Mouse (Mus musculus) mesoderm, embryonic 11.5 days (tissue): ENCODE data around the gene Plxdc2.
A peak's percentile ranks its signal among the peaks of the same experiment; 100 is the strongest.

Experiments
- DNase-seq: peaks from one replicate; pipeline ENCODE4 v3.0.0-alpha.2; 2012; ENCODE audit warnings: low read depth, low spot score

Plxdc2 gene

DNA sequence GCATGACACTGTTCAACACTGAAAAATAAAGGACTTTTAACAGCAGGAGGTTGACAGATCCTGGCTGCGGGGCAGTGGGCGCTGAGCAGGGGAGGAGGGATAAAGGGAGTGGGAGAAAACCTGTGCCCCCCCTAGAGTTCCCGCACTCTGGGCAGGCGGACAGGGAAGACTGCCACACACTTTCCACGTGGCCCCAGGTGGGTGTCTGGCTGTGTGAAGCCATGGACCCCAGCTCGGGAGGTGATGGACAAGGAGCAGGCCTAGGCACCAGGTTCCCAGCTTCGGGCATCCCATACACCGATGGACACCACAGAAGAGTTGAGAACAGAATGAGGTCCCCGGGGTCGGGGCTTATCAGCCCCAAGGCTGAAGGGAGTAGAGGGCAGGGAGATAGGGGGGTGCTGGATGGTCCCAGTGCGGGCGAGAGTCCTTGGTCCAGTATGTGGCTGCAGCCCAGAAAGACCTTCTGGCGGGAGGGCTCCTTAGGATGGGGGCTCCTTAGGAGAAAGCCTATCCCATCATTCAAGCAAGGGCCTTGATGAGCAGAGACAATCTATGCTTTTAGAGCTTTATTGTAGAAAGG lies 215.2 kb downstream of the Plxdc2 start:
- no peak for DNase-seq

DNA sequence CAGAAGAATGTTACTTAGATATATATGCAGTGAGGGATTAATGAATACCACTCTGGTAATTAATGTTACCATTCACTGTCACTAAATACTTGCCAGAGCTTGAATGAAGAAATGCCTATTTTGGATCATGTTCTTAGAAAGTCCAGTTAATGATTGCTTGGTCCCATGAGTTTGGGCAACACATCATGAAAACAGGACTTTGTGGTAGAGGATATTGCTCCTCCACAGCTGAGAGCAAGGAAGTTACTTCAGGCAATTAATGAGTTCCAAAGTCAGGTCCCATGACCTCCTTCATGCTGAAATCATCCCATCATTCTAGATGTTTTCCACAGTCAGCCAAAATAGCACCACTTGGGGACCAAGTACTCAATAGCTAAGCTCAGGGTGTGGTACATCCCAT lies 220.5 kb downstream of the Plxdc2 start:
- DNase-seq: no peak

DNA sequence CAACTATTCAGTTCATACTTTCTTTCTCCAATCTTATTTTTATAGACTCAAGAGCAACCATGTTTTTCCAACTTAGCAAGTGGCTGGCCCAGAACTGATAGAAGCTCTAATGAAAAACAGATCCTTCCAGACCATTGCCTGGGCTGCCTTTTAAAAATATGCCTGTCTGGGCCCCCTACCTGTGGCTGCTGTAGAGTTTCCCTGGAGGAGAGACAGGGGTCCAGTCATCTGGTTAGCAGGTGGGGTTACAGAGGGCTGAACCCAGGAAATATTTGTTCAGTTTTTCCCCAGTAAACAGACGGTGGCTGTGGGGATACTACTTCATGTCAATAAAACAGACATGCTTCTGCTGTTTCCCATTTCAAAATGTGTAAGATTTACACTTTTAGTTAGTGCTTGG lies 222.0 kb downstream of the Plxdc2 start:
- DNase-seq: peak; percentile 41

DNA sequence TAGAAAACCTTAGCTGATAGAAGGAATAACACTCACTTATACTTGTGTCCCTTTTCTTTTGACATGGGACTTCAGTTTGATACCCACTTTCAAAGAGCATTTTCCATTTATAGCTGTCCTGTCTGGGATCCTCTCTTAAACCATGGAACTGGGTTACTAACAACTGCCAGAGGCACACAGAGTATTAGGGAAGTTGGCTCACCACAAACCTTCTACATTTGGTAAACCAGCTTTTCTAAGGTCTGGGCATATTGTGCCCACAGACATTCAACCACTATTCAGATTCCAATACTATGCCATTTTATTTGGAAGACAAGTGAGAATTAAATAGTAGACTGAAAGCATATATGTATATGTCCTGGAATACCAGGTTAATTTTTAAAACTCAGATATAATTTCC lies 232.4 kb downstream of the Plxdc2 start:
- no peak for DNase-seq

DNA sequence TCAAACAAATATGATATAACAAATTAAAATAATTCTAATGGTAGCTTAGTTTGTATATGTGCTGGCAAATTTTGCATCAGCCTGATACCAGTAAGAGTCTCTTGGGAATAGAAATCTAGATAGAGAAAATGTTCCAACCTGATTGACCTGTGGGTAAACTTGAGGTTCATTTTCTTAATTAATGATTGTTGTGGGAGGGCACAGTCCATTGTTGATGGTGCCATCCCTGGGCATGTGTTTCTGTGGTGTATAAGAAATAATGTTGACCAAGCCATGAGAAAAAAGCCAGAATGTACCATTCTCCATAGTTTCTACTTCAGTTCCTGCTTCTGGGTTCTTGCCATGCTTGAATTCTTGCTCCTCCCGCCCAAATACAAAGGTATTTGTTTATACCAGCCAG lies 239.3 kb downstream of the Plxdc2 start:
- no peak for DNase-seq

DNA sequence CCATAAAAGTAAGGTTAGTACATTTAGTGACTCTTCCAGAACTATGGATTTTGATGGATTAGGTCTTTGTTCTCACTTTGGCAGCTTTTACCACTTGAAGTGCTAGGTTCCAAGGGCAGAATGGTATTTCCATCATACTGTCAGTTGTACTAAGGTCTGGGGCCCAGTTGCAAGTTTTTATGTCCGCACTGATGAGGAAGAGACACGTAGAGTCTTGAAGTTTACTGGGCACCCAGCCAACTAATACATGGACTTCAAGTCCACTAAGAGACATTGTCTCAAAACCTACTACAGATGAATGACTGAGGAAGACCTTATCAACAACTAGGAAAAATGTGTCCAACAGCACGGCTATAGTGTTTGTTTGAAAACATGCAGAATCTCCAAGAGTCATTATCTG lies 242.1 kb downstream of the Plxdc2 start:
- DNase-seq: no peak

DNA sequence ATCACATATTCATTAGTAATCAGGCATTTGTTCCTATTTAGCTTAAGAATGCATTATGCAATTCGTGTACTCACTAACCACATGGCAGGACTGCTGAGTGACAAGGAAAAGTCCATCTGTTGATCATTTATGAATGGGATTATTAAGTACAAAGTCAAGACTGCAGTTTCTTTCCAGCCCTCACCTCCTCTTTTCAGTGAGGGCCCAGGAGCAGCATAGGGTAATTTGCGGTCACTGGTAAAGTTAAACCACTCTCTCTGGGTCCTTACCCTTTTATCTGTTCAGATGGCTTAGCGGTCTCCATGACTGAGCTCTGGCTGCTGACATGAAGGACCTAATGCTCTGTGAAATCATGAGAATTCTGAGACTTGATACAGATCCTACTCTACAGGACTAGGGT lies 248.2 kb downstream of the Plxdc2 start:
- no peak for DNase-seq

DNA sequence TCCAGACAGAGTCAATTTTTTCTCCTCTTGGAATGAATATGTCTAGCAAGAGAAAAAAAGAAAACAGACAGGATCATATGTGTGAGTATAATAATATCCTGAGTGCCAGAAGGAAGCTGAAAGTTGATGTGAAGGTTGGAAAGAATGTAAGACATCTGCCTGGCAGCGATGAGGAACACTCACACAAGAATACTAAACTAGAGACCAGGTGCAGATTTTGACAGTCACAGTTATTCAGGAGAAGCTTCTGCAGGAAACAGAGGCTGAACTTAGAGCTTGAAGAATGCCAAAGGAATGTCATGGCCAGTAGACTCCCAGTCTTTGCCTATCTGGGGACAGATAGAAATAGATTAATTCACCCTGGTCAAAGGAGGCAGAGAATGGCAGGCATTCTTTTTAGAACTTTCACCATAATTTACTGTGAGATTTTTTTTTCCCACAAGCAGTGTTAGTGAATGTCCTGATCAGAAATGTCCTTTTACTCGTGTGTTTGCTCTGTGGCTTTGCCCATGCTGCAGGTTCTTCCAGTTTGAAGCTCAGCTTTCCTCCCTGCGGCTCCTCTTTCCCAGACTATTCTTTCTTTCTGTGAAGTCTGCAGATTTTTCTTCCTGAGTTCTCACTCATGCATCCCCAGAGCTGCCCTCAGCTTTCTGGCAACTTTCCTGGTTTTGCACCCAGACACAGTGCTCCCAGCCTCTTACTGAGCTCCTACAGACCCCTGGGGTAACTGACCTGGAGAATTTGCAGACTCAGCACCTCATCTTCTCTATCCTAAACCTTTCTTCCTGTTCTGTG lies 251.9 kb downstream of the Plxdc2 start:
- DNase-seq: peak; percentile 43

DNA sequence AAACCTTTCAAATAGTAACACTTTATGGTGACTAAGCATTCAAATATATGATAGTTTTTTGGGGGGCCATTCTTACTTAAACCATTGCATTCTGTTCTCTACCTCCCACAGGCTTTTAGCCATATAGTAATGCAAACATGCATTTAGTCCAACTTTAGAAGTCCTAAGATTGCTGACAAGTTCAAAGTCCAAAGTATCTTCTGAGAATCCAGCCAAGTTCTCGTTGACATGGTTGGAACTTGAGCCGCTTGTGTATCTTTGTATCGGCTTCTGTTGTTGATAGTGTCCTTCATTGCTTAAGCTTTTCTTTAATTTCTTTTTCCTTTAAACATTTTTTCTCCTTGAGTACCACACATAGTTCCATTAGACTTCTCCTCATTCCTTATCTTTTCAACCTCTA lies 286.0 kb downstream of the Plxdc2 start:
- DNase-seq: no peak

DNA sequence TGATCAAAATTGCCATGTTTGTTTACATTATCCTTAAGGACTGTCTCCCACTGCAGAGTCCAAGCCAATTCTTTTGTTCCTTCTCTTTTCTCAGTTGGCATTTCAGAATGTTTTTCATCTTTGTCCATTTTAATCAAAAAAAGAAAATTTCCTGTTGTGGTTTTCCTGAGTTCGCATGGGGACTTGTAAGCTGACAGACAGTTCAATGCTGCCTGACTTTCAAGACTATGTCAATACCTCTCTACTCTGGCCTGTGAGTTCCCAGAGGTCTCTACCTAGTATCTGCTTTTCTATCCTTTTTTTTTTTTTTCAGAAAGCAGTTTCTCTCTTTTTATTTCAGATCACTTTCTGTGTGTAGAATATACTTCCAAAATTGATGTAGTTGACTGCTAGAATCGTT lies 295.6 kb downstream of the Plxdc2 start:
- no peak for DNase-seq

DNA sequence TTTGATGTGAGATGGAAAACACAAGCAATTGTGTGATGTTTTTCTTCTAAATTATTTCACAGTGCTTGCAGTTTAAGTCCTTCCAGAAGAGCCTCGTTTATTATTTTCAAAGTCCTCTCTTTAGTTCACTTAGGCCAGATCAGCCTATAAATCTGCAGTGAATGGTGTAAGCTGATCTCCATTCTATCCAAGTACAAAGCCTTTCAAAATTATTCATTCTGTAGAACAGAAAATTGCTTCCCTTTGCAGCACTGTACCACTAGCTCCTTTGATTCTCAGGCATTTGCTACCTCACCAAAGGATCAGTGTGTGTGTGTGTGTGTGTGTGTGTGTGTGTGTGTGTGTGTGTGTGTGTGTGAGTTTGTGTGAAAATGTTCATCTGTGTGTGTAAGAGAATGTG lies 308.4 kb downstream of the Plxdc2 start:
- peak; percentile 29 for DNase-seq

DNA sequence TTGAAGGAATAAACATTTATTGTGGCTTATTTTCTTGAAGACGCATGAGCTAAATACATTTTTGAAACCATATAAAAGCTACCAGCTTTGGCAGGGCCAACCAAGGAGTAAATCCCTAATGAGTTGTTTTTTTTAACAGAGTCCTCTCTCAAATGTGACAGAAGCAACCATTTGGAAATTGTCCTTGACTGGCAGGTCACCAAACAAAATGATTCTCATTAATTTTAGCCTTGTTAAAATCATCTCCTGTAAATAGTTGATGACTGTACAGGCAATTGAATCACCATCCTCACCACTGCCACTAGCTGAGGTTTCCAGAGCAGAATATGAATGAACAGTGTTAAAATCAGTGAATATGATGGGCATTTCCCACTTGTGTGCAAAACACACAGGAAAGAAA lies 312.3 kb downstream of the Plxdc2 start:
- no peak for DNase-seq

DNA sequence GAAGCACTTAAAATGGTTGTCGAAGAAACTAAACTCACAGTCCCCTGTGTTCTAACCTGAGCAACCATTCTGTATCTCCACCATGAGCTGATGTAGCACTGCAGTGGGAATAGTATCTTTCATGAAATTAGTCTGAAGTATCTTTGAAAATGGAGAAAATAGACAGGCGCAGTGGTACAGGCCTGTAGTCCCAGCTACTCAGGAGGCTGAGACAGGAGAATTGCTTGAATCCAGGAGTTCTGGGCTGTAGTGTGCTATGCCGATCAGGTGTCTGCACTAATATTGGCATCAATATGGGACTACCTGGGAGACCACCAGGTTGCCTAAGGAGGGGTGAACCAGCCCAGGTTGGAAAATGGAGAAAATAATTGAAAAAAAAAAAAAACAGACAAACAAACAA lies 326.8 kb downstream of the Plxdc2 start:
- no peak for DNase-seq

DNA sequence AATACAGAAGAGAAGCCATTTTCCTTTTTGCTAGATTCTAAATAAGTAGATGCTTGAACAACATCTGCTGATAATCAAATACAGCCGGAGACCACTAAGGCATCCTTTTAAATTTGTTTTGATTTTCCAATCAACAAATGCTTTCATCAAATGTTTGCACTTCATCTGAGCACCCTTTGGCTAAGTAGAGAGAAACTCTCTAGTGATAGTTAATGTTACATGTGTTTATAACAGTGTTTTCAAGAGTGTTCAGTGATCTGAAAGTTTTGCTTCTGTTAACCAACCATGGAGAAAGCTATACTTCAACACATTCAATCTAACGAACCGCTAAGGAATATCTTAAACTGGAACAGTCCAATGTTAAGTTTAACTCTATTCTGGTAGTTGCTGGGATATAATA lies 327.6 kb downstream of the Plxdc2 start:
- DNase-seq: no peak

DNA sequence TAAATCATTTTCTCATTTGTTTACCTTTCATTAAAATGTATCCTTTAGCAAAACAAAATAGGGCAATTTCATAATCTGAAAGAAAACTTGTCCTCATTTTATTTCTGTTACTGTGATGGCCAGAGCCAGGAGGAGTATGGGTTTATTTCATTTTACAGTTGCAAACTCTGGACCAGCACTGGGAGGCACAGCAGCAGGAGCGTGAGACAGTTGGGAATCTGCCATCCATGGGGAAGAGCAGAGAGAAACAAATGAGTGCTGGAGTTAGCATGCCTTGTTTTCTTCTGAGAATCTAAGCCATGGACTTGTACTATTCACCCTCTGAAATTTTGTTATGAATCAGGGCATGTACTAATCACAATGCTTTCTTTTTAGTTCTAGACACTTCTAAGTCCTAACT lies 328.4 kb downstream of the Plxdc2 start:
- DNase-seq: no peak

DNA sequence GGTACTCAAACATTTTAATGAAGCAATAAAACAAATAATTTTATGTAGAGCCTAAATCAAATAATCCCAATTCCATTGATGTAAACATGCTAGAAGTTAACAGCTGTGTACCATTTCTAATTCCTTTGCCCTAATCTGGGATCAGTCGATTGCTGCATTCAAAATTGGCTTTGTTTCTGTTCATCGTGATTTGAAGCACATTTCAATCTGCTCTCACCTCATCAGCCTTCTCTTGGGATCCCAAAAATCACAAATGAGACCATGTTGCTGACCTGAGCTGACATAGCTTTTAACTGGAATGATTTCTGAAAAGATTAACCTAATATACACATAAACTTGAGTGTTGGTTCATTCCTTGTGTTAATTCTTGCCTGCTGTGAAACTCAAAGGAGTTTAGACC lies 340.3 kb downstream of the Plxdc2 start:
- DNase-seq: no peak

DNA sequence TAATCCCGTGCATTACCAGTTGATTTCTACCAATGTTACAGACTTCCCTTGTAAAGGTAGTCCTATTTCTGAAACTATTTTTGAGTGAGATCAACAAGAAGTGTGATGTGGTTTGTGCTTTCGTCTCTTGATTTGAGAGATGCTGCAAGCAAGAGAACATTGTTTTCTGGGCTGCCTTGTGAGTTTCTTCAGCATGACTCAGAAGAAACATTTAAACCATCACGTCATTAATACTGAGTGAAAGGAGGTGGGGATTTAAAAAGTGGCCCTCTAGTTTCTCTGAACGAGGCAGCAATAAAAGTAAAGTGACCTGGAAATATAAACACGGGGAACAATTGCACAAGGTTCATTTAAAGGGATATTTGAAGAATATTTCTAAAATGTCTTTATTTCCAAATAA lies 341.1 kb downstream of the Plxdc2 start:
- DNase-seq: no peak

DNA sequence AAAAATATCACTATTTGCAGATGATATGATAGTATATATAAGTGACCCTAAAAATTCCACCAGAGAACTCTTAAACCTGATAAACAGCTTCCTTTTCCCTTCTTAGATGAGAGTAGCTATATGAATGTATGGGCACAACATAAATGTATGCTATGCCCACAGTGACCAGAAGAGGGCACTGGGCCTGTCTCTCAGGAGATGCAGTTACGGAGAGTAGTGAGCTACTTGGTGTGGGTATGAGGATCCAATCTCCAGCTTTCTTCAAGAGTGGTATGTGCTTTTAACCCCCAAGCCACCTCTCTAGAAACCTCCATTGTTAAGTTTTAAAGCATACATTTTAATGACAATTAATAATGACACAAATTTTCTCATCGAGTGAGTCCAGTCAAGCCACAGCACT lies 350.1 kb downstream of the Plxdc2 start:
- DNase-seq: peak; percentile 11

DNA sequence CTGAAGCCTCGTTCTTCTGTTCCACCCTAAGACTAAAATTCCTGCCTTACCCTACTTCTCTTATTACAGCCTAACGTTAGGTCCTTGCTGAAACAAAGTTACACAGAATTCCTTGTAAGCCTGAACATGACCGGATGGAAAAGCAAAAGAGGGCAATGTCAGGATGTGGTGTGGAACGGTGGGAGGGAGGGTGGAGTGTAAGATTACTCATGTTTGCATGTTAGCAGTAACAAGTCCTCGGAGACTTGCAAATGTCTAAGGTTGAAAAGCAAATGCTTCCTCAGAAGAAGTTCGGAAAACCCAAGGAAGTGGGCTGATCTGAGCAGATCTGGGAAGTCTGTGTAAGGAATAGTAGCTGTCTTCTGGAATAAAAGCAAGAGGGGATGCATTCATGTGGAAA lies 353.8 kb downstream of the Plxdc2 start:
- DNase-seq: no peak

DNA sequence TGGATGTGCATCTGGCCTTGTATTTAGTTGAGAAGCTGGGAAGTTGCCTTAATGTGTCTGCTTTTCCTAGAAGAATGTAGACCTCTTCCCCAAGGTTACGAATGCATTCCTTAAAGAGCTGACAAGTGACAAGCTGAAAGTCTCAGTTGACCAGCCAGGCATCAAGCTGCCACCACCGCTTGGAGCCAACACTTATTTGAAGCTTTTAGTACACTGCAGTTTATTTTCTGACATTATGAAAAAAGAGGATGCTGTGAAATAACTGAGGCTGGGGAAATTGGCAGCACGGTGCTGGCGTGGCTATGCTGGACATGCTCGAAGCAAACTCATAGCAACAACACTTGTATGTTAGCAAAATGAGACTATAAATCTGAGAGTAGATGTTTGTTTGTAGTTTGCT lies 374.9 kb downstream of the Plxdc2 start:
- no peak for DNase-seq

DNA sequence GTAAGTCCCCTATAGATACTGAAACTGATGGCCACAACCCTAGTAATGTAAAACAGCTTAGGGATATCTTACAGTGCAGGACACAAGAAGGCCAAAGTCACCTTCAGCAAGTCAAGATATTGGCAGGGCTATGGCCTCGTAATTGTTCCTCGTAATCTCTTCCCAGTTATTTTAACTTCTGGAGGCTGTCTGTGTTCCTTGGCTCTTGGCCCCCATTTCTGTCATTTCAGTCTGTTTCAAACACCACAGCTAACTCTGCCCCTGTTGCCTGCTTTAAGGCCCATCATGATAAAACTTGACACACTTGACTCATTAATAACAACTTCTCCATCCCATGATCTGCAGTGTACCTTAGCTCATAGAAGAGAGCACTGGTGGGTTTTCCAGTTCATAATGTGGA lies 378.3 kb downstream of the Plxdc2 start:
- DNase-seq: no peak

DNA sequence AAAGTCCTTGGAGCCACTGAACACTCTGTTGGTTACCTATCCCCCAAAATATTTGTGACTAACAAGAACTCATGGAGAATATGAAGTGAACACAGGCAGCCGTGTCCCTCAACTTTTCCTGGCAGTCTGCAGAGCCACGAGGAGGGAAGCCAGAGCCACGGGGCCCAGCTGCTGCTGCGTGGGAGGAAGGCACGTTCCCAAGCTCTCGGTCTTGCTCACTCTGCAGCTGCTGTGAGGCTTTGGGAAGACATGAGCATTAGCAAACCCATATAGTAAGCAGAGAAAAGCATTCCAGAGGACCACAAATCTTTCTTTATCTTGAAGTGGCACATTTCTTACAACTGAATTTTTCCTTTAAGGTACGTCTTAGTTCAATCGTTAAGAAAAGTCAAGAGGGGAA lies 382.1 kb downstream of the Plxdc2 start:
- peak; percentile 40 for DNase-seq

DNA sequence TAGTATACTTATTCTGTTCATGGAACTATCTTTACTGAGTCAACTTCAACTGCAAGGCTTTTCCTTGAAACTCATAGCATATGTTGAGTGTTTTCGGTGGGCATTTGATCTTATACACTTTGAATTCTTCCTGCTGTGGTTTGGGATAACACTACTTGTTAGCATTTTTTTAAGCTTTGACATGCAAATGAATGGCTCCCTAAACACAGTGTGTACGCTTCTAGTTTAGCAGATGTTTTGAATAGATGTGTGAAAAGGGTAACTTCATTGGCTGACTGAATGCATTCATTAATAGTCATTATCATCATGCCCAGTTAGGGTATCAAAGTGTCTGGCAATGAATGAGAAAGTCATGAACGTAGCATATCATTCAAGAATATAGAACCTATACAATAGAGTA lies 385.7 kb downstream of the Plxdc2 start:
- DNase-seq: no peak

DNA sequence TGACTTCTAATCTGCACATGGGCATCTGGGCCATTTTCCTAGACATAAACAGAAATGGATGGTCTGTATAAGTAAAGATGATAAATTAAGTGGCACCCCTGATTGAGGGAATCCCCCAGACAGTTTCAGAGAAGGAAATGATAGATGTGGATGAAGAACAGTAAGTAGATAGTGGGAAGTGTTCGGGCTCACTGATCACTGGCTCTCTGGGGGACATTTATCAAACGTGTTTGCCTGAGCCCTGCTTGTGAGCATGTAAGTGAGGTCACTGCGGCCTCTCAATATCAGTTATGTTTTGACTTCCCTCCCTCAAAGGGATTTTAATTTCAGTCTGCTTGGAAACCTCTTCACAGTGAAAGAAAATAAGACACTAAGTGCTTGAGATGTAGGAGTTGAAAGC lies 387.5 kb downstream of the Plxdc2 start:
- peak; percentile 25 for DNase-seq
